Mouse (Mus musculus) embryo, embryonic 11.5 days (tissue): ENCODE results near the gene Fancf.

Experiments
- DNase-seq: peaks from one replicate; pipeline ENCODE4 v3.0.0-alpha.2; 2012; ENCODE audit warnings: low read depth, low spot score

Gene Fancf

DNA sequence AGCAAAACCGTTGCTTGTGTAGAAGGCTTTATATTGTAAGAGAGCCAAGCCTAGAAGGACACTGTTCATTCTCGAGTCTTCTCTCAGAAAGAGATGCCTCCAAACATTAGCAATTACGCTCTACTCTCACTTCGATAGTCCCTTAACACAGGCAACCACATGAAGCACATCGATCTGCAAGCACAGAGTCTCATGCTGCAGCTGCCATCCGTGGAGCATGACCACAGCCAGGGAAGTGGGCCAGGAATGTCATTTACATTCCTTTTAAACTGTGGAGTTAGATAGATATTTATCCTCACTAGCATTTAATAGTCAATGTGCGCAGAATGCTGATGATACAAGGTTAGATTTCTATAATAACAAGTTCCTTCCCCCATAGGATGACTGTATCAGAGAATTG is 21.6 kb downstream of the Fancf start:
- no peak for DNase-seq

DNA sequence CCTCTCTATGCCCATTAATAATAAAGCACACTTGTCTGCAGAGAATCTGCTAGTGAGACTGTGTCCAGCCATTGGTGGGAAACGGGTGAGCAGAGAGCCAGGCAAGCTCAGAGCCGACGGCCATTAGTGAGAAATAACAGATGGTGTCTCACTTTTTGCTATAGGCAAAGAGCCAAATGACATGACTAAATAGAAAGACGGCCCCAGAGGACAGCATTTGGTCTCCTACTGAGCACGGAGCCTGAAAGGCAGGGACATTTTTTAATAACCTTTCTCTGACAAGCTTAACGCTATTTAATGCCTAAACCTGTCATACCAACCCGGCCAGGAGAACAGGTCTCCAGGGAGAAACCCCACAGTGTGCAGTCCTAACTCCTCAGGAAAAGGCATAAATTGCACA is 30.1 kb downstream of the Fancf start:
- peak; percentile 44 for DNase-seq

DNA sequence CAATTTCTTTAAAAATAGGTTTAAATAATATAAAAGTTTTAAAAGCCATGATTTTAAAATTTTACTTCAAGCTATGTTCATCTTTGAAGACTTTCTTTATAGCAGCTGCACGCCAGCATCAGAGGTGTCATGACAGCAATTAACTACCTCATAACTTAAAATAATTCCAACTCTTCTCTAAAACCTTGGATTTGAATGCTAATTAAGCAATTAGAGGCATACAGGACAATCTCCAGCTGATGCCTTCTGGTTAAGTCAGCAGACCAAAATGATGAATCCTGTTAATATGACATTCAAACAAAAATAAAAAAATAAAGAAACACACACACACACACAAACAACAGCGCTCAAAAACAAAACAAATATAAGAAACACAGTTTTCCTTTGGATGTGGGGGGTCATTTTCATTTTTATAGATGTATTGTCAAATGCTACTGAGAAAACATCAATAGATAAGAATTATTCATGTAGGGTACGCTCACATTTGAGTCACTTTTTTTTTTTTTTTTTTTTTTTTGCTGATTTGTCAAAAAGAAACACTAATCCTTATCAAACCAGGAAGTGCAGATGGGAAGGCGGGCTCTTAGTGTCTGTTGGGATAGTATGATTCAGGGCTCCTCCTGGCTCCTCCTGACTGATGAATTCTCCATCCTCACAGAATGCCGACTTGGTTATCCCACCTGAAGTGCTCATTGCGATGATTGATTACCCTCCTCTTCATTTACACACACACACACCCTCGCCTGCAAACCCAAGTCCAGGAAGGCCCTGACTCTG is 38.3 kb downstream of the Fancf start:
- no peak for DNase-seq

DNA sequence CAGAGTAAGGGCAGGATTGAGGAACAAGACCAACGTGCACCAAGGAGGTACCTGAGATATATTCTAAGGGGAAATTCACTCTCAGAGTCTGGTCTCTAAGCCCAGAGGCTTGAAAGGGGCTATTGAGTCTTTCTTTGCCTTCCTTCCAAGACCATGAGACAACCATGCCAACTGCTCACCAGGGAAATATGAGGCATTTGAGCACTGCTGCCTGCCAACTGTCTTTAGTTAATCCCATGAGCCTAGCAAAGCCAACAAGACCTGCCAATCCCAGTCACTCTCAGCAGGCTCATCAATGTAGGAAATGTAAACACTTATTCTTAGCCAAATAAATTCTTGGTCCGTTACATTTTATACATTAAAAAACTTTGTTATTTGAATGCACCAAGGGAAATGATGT is 40.6 kb downstream of the Fancf start:
- no peak for DNase-seq

DNA sequence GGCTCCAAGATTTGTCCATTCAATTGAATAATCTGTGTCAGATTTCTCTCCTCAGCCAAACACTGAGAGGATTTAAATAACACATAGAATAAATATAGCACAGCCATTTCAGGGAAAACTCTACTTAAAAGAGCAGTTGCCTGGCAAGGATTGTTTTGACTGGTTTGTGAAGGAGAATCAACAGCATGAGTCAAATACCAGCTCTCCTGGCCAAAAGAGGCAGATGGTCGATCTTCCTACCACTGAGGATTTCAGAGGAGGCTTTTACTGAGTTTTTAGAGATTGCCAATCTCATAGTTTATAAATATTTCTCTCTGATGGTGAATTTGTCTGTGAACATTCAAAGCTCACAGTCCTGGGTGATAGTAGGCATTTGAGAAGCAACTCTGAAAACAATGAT is 42.2 kb downstream of the Fancf start:
- no peak for DNase-seq

DNA sequence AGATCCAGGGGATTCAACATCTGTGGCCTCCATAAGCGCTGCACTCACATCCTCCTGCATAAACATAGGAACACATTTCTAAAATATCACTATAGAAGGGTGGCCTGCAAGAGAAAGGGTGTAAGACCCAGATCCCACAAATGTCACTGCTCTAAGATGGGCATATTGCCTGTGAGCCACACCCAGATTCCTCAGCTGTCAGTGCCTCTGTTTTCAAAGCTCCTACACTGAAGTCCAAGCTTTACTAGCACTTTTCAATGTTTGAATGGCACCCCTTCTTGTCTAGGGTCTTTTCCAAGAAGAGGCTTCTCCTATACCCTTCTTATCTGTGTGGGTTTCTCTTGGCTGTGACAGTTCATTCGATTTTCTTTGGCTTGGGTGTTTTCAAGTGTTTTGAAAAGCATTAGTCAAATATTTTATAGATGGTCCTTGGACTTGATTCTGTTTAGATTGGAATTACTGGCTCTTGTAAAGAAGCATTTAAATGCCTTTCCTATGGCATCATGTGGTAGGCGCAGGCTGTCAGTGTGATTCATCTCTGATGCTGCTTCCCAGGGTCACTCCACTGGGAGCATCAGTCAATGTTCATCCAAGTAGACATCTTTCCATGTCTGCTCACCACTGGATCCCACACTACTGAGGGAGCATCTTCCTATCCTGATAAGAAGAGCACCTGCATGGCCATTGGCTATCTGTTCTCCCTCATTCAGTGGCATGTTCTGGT is 43.7 kb downstream of the Fancf start:
- DNase-seq = no peak

DNA sequence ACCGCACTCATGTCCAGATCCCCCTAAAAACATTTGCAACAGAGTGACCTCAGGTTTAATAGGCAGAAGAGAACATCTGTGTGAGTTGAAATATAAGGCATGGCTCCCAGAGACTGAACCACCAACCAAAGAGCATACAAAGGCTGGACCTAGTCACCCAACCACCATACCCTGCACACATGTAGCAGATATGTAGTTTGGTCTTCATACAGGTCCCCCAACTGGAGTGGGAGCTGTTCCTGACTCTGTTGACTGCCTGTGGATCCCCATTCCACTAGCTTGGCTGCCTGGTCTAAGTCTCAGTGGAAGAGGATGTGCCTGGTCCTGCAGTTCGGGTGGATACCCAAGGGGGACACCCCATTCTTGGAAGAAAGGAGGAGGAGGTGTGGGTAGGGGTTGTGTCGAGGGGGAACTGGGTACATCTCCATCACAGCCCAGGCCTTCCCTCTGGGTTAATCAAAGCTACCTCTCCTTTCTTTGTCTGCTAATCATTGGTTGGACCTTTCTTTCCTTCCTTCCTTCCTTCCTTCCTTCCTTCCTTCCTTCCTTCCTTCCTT is 45.7 kb downstream of the Fancf start:
- no peak for DNase-seq

DNA sequence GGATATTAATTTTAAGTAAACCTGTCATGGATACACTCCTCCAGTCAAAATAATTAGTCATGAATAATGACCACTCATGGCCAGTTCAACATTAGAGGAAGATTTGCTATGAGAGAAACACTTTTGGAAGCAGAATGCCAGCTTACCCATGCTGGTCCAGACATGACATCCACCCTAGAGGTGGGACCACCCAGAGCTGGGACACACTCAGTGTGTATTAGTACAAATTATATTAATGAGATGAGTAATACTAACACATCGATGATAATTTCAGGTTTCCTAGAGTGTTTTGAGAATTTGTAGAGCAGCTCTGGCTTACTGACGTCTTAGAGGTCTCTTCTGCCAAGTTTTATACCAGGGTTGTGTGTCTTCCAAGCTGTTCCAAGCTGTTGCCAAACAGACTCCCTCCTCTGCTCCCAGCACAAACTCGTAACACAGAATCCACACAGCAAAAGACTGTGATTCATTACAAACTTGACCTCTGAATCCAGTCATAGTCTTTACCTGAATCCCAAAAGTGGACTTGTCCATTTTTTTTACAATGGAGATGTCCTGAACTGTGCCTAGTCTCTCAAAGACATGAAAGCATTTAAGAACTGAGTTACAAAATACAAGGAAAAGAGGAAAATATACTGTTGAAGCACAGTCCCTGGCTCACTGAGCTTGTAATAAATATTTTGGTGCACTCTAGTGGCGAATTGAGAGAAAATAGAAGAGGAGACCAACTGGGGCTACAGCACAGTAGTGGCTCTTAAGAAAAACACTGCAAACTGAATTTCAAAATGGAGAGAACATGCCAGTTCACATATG is 46.4 kb downstream of the Fancf start:
- no peak for DNase-seq
